Mouse (Mus musculus): ENCODE measurements around the gene Gpx7. TPM values are rescaled to one million over a fixed set of nuclear protein-coding genes. Genes with fewer than 3 reads are reported as not detected.

Gpx7 gene
- 1 to 10 TPM in 1 of 26 experiments, not detected in 25; 6.2 TPM for total RNA-seq (2018; cell fraction: chromatin; rRNA removed)
- under 1 TPM in 24 of 26 experiments, not detected in 2; 0.10 to 0.80 (median 0.29) TPM for total RNA-seq (2018; cell fraction: cytosol; rRNA removed)
- under 1 TPM in 2 of 26 experiments, not detected in 24; 0.56 to 0.92 TPM for total RNA-seq (2018; cell fraction: nucleus; rRNA removed)
- 0.18 to 0.41 TPM (median 0.22 TPM) in 3 replicates for polyA plus RNA-seq (2018)

DNA sequence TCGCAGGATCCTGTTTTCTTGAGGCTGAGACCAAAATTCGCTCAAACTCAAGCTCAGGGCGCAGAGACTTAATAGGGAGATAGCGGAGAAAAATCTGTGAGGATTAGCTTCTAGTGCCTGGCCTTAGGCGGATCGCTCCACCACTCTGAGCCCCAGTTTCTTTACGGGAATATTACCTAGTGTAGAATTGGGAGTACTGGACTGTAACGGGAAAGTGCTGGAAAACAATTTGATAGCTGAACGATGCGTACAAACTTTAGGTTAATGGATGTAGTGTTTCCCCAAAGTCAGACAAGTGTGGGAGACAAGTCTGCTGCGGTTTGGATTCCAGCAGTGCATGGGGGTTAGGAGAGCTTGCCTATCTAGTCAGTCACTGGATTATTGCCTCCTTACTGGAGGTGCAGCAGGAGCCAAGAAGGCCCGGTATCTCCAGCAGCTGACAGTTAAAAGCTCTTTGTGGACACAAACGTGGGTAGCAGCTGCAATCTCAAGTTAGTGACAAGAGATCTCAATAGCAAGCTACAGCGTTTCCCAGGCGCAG lies at the start of gene Gpx7:
TSS of gene Gpx7 (minus strand) at position 101 of the 541 bp plus-strand sequence.
- no peaks in the 10 kb centered on the region for H3K79me2 ChIP-seq (ENCODE audit: inconsistent target)
- no peaks in the 10 kb centered on the region for H3K36me3 ChIP-seq (ENCODE audit: inconsistent target)
- 50% methylated on average over 15 of the region's 15 CpGs for WGBS (ENCODE audit: missing documents)
- no peak within 1 kb of the TSS for H3K27ac ChIP-seq
- no peak within 1 kb of the TSS for H3K4me3 ChIP-seq (ENCODE audit: inconsistent target)

DNA sequence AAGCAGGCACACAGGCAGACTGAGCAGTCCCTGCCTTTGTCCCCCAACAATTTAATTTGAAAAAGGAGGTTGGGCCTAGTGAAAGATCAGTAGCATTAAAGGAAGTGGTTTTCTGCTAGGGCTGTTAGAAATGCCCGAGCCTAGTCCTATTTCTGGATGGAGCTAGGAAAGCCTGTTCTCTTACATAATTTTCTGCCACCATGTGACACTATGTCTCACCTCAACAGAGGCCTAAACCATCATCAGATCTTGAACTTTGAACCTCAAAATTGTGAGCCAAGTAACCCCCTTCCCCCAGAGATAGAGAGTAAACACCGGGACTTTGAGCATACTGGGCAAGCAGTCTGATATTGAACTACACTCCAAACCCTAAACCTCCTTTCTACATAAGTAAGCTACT lies 49.3 kb upstream of the Gpx7 start:
- H3K4me3 ChIP-seq (ENCODE audit: inconsistent target): no peak overlapping the region
- H3K36me3 ChIP-seq (ENCODE audit: inconsistent target): no peaks in the 10 kb centered on the region
- peak overlapping the region; percentile 28; the same call in 1 of the 2 replicates for H3K27ac ChIP-seq
- 19% methylated on average over 2 of the region's 2 CpGs for WGBS (ENCODE audit: missing documents)
- peaks cover 5% of the 10 kb centered on the region for H3K79me2 ChIP-seq (ENCODE audit: inconsistent target)

DNA sequence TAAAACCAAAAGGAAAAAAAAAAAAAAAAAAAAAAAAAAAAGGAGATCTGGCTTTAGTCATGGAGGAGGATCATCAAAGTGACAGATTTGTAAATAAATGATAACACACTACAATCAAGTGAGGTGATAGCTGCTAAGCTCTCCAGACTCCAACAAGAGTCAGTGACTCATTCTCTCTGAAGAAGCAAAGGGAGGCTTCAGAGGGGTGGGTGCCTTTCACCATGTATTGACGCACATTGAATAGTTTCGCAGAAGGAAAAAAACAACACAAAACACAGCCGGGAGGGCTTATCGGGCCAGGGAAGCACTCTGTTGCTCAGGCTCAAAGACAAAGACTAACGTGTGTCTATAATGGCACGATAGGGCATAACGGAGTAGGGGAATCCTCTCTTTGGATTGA lies 41.3 kb upstream of the Gpx7 start:
- H3K36me3 ChIP-seq (ENCODE audit: inconsistent target): no peaks in the 10 kb centered on the region
- 91% methylated on average over 7 of the region's 7 CpGs for WGBS (ENCODE audit: missing documents)
- H3K79me2 ChIP-seq (ENCODE audit: inconsistent target): no peaks in the 10 kb centered on the region
- H3K4me3 ChIP-seq (ENCODE audit: inconsistent target): no peak overlapping the region
- no peak overlapping the region for H3K27ac ChIP-seq

DNA sequence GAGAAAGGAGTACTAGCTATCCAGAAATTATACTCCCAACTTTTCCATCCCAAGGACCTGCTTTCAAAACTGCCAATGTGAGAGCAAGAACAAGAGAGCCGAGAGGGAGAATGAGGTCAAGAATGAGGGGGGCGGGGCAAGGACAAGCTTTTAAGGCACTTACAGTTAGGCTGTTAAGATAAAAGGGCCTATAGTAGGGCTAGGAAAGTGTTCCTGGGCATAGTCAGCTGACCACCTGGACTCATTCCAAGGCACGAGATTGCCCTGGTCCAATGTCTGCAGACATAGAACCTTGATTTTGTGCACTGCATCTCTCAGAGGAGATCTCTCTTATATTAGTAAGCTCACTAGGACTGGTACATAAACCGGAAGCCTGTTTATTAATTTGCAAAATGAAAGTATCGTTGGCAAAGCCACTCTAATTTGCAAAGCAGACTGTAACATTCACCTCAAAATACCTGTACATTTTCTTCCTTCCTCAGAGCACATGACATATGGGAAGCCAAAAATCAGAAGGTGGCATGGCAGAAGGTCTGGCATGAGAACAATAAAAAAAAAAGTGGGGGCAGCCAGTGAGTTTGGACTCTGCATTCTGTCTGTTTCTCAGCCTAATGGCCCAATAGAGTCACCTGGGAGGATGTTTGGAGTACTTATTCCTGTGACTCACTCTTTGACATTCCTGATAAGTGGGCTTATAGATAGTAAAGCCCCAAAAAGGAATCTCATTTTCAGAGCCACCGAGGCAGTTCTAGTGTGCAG lies 31.5 kb upstream of the Gpx7 start:
- H3K36me3 ChIP-seq (ENCODE audit: inconsistent target): no peaks in the 10 kb centered on the region
- H3K27ac ChIP-seq: no peak overlapping the region
- no peaks in the 10 kb centered on the region for H3K79me2 ChIP-seq (ENCODE audit: inconsistent target)
- H3K4me3 ChIP-seq (ENCODE audit: inconsistent target): no peak overlapping the region
- 77% methylated on average over 6 of the region's 6 CpGs for WGBS (ENCODE audit: missing documents)

DNA sequence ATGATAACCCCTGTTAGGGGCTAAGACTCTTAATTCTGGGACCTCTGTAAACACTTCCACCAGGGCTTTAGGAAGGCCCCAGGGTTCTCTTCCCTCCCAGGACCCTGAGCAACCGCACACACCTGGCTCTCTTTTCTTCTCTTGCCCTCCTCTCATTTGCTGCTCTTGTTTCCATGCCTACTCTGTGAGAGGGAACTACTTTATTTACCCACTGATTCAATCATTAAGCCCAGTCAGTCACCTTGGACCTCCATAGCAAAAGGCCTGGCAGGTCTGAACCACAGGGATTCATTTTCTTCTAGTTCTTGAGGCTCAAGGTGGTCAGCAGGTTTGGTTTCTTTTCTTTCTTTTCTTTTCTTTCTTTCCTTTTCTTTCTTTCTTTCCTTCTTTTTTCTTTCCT lies 29.5 kb upstream of the Gpx7 start:
- Histone ChIP-seq H3K27ac (no peak overlapping the region), H3K79me2 (ENCODE audit: inconsistent target) (no peaks in the 10 kb centered on the region)
- 100% methylated on average over 1 of the region's 1 CpGs for WGBS (ENCODE audit: missing documents)

DNA sequence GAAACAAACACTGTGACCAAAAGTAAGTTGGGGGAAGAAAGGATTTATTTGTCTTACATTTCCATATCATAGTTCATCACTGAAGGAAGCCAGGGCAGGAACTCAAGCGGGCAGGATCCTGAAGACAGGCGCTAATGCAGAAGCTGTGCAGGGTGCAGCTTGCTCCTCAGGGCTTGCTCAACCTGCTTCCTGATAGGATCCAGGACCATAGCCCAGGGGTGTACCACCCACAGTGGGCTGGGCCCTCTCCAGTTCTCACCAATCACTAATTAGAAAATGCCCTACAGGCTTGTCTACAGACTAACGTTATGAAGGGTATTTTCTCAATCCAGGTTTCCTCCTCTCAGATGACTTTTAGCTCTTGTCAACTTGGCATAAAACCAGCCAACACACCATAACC lies 28.9 kb upstream of the Gpx7 start:
- Histone ChIP-seq H3K27ac (no peak overlapping the region), H3K36me3 (ENCODE audit: inconsistent target) (no peaks in the 10 kb centered on the region)
- WGBS (ENCODE audit: missing documents): 68% methylated on average over 3 of the region's 3 CpGs

More for the DNA sequence above, 29.5 kb upstream of the Gpx7 start:
- Histone ChIP-seq H3K4me3 (ENCODE audit: inconsistent target) (no peak overlapping the region), H3K36me3 (ENCODE audit: inconsistent target) (no peaks in the 10 kb centered on the region)

DNA sequence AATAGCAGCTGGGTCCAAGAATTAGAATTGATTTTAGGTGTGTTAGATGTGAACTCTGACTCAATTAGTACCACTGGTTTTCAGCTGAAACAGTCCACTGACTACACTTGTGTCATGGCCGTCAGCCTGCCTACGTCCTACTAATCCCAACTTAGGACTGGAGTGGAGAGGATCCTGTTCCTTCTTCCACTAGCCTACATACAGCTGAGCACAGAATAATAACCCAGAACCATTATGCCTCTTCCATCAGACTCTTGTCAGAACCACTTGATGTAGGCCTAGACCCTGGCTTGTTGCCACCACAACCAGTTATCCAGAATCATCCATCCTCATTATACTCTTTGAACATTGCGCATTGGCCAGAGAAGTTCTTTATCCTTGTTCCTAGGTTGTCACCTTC lies 28.0 kb upstream of the Gpx7 start:
- 91% methylated on average over 3 of the region's 3 CpGs for WGBS (ENCODE audit: missing documents)
- Histone ChIP-seq H3K4me3 (ENCODE audit: inconsistent target) (no peak overlapping the region), H3K79me2 (ENCODE audit: inconsistent target) (no peaks in the 10 kb centered on the region), H3K27ac (no peak overlapping the region), H3K36me3 (ENCODE audit: inconsistent target) (no peaks in the 10 kb centered on the region)

More for the DNA sequence above, 28.9 kb upstream of the Gpx7 start:
- Histone ChIP-seq H3K79me2 (ENCODE audit: inconsistent target) (no peaks in the 10 kb centered on the region), H3K4me3 (ENCODE audit: inconsistent target) (no peak overlapping the region)

DNA sequence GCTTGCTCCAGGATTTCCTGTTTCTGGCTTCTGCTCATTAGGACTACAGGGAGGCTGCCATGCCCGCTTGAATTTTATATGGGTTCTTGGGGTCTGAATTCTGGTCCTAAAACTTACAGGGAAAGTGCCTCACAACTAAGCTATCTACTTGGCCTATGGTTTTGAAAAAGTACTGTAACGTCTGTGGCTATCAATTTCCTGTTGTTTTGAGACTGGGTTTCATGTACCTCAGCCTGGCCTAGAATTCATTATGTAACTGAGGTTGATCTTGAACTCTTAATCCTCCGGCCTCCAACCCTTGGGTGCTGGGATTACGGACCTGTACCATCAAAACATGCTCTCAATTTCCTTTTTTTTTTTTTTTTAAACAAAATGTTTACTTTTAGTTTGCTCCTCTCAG lies 27.5 kb upstream of the Gpx7 start:
- 47% methylated on average over 4 of the region's 4 CpGs for WGBS (ENCODE audit: missing documents)
- Histone ChIP-seq H3K4me3 (ENCODE audit: inconsistent target) (no peak overlapping the region), H3K27ac (no peak overlapping the region), H3K79me2 (ENCODE audit: inconsistent target) (no peaks in the 10 kb centered on the region), H3K36me3 (ENCODE audit: inconsistent target) (no peaks in the 10 kb centered on the region)

DNA sequence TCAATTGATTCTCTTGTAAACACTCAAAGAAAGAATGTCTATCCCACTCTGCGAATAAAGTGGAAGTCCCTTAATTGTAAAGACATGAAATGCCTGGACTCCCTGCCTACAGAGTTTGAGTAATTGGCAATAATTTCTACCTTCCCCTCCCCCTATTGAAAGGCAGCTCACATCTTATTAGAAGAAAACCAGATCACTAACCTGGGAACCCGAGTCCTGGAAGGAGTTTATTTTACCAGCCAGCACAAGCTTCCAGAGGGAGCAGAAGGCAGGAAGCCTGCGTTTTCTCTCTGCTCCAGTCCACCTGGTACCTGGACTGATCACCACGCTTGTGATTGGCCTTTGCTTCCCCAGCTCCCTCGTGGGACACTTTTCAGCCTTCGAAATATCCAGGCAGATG lies 26.6 kb upstream of the Gpx7 start:
- H3K79me2 ChIP-seq (ENCODE audit: inconsistent target): no peaks in the 10 kb centered on the region
- H3K4me3 ChIP-seq (ENCODE audit: inconsistent target): no peak overlapping the region
- WGBS (ENCODE audit: missing documents): 78% methylated on average over 6 of the region's 6 CpGs
- no peak overlapping the region for H3K27ac ChIP-seq
- H3K36me3 ChIP-seq (ENCODE audit: inconsistent target): no peaks in the 10 kb centered on the region

DNA sequence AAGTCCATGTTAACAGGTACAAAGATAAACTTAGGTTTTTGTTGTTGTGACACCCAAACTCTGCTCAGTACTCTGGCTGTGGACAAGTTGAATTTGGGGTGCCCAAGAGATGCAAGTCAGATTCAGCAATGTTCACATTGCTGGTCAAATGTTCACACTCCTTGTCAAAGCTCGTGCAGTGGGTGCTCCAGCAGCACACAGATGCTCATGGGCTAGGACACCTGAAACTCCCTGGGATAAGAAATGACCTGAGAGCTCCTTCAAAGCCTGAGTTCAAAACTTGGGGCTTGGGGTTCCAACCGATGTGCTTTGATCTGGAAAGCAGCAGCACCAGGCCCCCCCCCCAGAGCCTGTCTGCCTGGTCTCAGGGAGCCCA lies 24.8 kb upstream of the Gpx7 start:
- H3K79me2 ChIP-seq (ENCODE audit: inconsistent target): no peaks in the 10 kb centered on the region
- no peak overlapping the region for H3K27ac ChIP-seq
- no peak overlapping the region for H3K4me3 ChIP-seq (ENCODE audit: inconsistent target)
- no peaks in the 10 kb centered on the region for H3K36me3 ChIP-seq (ENCODE audit: inconsistent target)
- WGBS (ENCODE audit: missing documents): 91% methylated on average over 2 of the region's 2 CpGs

DNA sequence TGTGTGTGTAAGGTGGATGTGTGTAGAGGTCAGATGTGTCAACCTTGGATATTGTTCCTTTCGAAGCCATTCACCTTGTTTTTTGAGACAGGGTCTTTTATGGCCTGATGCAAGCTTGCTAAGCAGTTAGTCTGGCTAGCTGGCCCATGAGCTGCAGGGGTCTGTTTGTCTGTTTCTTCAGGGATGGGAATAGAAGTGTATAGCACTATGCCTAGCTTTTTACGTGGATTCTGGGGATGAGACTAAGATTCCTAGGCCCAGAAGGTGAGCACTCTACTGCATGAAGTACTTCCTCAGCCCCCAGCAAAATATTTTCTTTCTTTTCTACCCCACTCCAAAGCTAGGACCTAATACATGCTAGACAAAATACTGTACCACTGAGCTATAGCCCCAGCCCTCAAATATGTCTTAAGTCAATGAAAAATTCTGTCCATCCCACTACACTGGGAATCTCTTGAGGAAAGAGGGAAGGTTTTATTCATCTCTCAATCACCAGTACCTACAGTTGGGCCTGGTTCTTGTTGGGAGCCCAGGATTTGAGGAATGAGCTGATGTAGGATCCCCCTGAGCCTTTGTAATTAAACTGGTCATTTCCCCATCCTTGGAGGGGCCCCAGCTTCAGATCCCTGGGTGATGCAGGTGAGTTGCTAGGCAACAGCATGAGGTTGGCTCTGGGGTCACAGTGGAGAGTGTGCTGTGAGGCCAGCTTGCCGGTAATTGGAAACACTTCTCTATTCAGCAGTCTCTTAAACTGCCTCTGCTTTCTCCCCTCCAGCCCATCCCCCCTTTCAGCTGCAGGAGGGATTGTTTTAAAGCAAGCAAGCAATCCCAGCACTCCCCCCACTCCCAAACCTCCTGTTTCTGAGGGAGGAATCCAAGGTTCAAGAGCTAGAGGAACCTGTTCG lies 24.1 kb upstream of the Gpx7 start:
- 84% methylated on average over 4 of the region's 4 CpGs for WGBS (ENCODE audit: missing documents)
- no peak overlapping the region for H3K4me3 ChIP-seq (ENCODE audit: inconsistent target)
- no peaks in the 10 kb centered on the region for H3K79me2 ChIP-seq (ENCODE audit: inconsistent target)
- no peak overlapping the region for H3K27ac ChIP-seq
- no peaks in the 10 kb centered on the region for H3K36me3 ChIP-seq (ENCODE audit: inconsistent target)

DNA sequence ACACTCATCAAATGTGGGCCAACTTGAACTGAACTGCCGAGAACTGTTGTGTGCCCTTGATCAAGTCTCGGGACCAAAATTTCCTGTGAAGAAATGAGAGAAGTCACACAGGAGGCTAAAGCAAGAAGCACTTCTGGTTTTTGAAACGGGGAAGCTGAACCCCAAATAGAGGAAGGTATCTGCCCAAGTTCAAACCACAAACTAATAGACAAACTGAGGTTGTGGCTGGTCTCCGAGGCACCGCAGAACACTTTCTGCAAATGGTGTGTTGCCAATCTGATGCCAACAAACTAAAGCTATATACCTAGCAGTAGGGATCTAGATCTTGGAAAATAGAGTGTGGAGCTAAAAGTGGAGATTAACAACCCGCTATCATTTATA lies 21.6 kb upstream of the Gpx7 start:
- no peaks in the 10 kb centered on the region for H3K36me3 ChIP-seq (ENCODE audit: inconsistent target)
- no peak overlapping the region for H3K4me3 ChIP-seq (ENCODE audit: inconsistent target)
- 2% methylated on average over 5 of the region's 6 CpGs for WGBS (ENCODE audit: missing documents)
- no peaks in the 10 kb centered on the region for H3K79me2 ChIP-seq (ENCODE audit: inconsistent target)
- no peak overlapping the region for H3K27ac ChIP-seq

DNA sequence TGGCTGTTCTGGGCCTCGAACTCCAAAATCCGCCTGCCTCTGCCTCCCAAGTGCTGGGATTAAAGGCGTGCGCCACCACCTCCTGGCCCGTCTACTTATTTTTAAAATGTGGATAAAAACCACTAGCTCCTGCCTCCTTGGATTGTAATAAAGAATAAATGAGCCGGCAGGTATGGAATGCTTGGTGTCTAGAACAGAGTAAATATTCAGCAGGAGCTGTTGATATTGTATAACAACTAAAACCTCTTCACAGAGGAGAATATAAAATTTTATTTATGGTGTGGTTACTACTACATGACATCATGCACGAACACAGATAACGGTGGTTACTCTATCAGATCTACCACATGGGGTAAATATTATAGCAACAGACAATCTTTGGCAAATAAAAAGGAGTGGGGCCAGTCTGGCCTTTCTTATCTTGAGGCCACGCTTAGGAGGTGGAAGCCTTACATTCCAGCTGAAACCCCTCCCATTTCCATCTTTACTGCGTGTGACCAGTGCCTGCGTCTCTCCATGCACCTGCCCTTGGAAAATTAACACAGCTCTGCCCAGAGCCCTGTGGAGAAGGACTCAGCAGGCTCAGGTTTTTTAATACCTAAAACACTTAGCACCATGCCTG lies 21.1 kb upstream of the Gpx7 start:
- no peaks in the 10 kb centered on the region for H3K36me3 ChIP-seq (ENCODE audit: inconsistent target)
- no peak overlapping the region for H3K4me3 ChIP-seq (ENCODE audit: inconsistent target)
- WGBS (ENCODE audit: missing documents): 62% methylated on average over 9 of the region's 11 CpGs
- H3K27ac ChIP-seq: no peak overlapping the region
- H3K79me2 ChIP-seq (ENCODE audit: inconsistent target): no peaks in the 10 kb centered on the region

DNA sequence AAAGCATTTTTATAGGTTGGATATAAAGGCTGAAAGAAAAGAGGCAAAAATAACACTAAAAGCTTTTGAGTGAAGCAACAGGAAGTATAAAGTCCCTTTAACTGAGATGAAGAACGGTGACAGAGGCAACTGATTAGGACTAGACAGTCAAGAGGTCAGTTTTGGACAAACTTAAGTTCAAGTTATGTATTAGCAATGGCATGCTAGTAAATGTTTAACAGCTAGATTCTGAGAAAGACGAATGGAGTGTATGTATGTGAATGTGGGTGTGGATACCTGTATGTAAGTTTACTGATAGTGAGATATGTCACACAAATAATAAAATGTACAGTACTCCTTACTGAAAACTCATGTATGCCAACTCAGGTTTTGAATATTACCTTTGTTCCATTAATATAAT lies 17.8 kb upstream of the Gpx7 start:
- no peaks in the 10 kb centered on the region for H3K36me3 ChIP-seq (ENCODE audit: inconsistent target)
- no peak overlapping the region for H3K27ac ChIP-seq
- 65% methylated on average over 2 of the region's 2 CpGs for WGBS (ENCODE audit: missing documents)

More for the DNA sequence above, 17.8 kb upstream of the Gpx7 start:
- Histone ChIP-seq H3K4me3 (ENCODE audit: inconsistent target) (no peak overlapping the region), H3K79me2 (ENCODE audit: inconsistent target) (no peaks in the 10 kb centered on the region)

Data from macrophage (primary cell).